Mouse (Mus musculus) olfactory bulb, adult 2 months (tissue): ENCODE data around the gene Olfr957.

Experiments used
- CTCF ChIP-seq: fragments of 200-500 bp; IDR thresholded peaks from 2 replicates; pipeline ENCODE4 v1.5.1; 2012; ENCODE audit warnings: low read depth, mild to moderate bottlenecking, low read length, moderate library complexity; ENCODE audit not compliant: insufficient read depth
- POLR2A ChIP-seq: fragments of 200-500 bp; IDR thresholded peaks from 2 replicates; pipeline ENCODE4 v1.6.1; 2012; ENCODE audit warnings: mild to moderate bottlenecking, low read depth, low read length, moderate library complexity; ENCODE audit not compliant: insufficient read depth

DNA sequence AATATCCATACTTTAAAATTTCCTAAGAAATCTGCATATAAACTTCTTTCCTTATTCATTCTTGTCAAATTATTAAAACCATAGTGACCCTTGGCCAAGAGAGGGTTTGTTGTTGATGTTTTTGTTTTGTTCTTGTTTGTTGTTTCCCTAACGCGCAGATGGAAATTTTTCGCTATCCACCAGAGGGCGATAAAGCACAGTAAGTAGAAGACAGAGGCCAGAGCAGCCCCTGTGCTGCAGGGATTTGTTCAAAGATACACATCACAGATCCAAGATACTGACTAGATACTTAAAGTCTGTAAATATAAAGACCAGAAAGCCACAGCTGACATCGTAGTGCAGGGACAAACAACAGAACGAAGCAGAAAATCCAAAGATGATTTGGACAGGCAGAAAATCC lies 6.6 kb downstream of the Olfr957 start:
- TF ChIP-seq POLR2A (no peak), CTCF (no peak)
